Mouse (Mus musculus) brain, adult 2 months (tissue): ENCODE measurements around the gene Zfp189.
"Not testable (repeated sequence)": the region's sequence is repeated elsewhere in the genome, so short reads cannot be mapped to it uniquely, and the experiment has no call there.

ENCODE experiments used
- DNase-seq: peaks from one replicate; pipeline ENCODE4 v3.0.0; 2011; ENCODE audit warnings: low read depth, low spot score

Zfp189 gene

DNA sequence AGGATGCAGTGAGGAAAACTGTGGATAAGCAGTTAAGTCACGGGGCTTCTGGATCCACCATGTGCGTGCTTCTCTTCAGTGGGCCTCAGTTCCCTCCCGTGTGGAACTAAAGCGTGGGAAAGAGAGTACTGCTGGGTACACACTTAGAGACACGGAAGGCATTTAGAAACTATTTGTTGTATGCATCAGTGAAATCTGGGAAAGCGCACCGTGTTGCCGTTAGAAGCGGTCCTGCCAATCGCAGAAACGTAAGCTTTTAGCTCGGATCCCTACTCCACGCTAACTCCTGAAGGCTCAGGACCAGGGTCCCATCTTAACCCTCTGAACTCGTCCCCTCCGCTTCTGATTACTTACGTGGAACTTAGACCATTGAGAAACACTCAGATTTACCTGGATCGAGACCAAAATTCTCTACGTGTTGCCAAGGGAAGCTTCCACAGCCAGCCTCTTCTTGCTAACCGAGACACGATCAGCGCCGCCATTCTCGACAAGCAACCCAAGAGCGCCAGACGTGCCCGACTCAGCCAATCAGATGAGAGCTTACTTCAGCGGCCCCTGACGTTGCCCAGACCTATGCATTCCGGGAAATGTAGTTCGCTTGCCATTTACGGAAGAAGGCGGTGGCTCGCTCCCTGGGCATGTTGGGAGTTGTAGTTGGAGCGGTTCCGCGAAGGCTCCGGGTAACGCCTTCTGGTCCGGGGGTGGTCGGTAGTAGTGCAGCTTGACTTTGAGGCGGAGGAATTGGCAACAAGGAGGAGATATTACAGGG, at the start of gene Zfp189, which contains the start of gene Mrpl50:
Zfp189 (plus strand) TSS at position 605 of the 769 bp plus-strand sequence.
Mrpl50 (minus strand) TSS at position 522 of the 769 bp plus-strand sequence.
- peak; percentile 99 for DNase-seq

DNA sequence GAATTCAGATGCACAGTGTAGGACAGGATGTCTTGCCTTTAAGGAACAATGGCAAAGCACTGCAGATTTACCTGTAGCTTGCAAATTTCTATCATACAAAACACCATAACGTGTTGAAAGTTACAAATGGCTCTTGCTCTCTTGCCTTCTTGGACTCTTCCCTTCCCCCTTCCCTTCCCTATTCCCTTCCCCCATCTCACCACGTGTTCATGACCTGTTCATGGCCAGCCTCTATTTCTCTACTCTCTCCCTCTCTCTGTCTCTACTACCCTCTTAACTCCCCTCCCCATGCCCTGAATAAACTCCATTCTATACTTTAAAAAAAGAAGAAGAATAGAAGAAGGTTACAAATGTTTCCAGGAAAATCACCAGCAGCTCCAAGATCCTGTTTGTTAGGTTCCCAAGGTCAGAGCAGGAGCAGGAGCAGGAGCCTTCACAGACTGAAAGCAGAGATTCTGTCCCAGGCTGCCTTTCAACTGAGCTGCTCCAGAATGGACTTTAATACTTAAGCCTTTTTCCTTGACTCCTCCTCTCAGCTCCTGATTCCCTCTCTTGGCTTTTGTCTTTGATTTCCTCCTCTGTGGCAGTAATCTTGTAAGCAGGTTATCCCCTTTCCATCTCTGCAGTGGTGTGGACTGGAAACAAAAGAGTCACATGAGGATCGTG, 47.4 kb upstream of the Zfp189 start, which contains the start of gene Acnat1:
Acnat1 (minus strand) TSS at position 478 of the 666 bp plus-strand sequence.
- no peak for DNase-seq

DNA sequence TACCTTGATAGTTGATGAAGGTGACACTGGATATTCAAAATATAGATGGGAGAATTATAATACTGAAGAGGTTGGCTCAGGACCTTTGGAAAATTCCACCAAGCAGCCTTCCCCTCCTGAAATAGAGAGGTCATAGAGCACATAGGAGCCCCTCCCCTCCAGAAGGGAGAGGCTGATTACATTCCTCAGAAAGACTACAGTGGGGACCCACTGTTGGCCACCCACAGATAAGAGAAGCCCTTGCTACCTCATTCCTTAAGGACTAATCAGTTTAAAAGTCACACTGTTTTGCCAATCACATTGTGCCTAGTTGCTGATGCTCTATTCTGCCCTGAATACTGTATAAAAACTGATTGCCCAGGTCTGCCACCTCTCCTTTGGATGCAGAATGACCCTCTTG, 46.4 kb upstream of the Zfp189 start:
- DNase-seq, result no peak

DNA sequence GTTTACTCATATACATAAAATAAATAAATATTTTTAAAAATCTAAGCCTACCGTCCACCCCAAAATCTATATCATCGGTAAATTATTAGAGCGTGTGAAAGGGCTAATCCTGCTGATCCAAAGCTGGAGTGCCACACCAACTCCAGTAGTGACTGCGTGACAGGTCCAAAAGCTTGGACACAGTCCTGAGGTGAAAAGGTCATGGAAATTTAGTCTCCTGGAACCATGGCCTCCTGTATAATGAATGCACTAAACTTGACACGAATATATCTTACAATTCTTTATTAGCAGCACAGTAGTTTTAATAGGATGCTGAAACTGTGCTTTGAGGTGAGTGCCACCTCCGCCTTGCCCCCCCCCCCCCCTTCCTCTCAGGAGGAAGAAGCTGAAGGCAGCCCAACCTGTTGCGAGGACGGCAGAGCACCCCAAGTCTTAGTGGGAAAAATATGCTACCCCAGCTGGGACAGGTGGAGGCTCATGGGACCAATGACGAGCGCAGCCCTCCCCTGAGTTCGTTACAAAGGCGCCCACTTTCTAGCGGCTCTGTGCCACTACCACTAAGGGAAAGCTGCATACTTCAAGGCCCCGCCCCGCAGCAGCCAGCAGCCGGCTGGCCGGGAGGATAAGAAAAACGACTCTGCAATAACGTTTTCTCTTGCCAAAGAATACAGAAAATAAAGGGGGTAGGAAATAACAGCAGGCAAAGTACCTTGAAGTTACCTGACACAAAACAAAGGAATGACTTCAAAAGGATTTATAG, 42.7 kb upstream of the Zfp189 start:
- DNase-seq, result no peak

DNA sequence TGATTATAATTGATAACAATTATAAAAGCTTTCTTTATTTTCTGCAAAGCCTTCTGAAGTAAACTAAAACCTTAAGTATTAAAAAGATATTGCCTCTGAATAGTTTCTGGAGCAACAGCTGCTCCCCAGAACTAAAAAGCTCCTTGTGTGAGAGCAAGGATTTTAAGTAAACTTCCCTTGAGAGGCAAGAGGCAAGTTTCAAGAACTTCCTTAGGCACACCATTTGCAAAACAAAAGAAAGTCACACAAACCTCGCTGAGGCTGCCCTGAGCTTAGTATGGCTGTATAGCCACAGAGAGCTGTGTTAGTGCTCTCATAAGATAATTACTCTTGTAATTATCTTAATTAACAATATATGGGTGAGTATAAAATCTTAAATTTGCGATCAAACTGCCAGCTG, 41.9 kb upstream of the Zfp189 start:
- DNase-seq, result not testable (repeated sequence)

DNA sequence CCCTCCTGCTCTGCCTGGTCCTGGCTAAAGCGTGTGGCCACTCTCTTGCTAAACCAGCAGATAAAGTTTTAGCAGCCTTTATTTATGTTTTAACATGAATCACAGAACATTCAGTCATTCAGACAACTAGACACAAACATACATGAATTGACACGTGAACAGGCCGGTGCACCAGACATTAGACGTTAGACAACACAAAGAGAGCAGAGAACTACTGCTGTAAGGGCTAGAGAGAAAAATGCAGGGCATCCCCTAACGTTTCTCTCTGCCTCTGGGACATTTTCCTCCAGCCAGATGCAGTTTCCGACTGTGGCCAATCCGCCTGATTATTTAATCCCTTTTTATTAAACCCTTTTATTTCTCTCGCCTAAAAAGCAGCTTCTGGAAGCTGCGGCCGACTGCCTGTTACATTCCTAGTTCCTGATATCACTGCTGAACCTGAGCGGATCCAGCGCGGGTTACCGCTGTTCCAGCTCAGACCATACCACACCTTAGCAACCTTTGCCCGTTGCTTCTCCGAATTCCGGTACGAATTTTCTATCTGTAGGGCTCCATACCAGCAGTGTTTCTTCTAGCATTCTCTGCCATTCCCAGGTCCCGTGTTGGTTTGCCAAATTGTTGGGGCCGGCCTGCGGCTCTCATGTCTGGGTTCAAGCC, 40.7 kb upstream of the Zfp189 start:
- DNase-seq, result no peak

DNA sequence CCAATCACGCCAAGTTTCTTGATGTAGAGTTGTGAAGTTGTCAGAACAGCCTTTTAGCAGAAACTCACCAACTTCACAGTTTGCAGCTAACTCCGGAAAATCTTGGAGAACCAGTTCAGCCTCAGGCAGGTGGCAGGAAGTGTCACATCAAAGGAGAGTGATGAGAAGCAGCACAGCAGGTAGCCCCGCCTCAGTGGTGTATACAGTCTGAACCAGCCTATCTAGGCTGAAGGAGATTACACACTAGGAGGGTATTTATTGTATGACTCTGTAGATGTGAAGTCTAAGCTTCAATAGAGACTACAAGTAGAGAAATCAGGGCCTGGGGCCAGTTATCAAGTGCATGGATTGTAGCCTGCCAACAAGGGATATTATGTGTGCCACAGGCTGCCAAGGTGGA, 40.1 kb upstream of the Zfp189 start:
- no peak for DNase-seq

DNA sequence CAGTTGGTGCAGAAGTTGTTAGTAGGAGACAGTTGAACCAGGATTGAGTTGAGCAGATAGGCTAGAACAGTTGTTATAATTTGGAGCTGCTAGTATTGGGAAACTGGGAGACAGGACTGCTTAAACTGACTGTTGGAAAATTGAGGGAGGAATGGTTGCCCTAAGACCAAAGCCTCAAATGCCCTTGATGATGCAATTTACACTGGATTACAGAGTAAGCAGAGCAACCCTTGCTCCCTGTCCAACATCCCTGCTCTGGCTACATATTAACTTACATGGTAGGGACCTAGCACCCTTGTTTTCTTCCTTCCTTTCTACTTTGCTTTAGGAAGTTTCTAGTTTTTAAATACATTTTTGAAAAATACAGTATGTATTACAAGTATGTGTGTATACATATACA, 35.5 kb upstream of the Zfp189 start:
- DNase-seq, result no peak

DNA sequence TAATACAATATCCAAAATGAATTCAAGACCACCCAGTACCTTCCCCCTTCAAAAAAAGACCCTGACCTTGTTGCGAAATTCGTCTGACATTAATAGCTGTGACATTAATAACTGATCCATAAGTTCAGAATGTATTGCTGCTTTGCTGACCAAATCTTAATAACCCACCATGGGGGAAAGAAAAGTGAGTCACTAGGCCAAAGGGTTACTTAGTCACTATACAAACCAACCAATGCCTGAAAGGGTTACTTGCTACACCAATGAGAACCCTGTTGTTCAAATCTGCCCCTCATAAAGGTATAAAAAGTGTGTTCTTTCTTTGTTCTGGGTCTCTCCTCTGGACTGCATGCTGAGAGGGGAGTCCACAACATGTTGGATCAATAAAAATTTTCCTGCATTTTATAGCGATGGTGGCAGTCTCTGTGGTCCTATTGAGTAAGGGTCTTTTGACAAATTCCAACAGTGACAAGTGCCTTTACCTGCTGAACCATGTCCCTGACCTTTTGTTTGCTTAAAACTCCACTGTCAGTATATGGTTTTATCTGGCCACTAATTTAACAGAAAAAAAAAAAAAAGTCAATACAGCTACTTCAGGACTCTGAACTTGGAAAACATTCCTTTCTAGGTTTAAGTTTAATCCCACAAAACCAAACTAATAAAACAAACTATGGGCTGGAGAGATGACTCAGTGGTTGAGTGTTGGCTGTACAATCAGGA, 34.9 kb upstream of the Zfp189 start:
- DNase-seq, result not testable (repeated sequence)

DNA sequence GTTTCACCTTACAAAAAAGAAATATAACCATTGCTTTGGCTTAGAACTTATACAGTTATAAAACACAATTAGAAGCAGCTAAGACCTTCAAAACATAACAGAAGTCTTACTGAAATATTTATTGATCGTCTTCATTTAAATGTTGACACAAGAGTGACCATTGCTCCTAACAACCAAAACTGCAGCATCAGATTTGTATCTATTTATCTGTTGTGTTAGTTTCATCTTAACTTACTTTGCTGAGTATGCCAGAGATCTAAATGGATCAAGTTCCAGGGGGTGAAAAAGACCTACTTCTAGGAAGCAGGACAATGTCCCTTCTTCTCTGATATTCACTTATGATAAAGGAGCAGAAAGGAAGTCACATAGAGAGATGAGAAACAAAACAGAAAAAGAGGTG, 17.4 kb upstream of the Zfp189 start:
- no peak for DNase-seq

DNA sequence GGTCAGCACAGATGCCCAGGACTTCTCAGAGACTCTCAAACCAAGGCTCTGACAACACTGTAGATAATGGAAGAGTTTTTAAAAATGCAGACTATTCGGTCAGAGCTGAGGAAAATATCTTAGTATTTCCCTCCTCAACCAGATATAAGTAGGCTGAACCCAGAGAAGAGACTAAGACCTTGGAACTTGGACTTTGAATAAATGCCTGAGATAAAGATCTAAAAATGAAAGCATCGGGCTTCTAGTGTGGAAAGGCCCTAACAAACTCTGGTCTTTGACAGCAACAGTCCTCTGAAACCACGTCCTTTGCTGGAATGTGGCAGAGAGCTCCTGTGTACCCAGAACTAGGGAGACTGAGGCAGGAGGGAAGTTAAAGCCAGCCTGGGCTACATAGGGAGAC, 14.6 kb upstream of the Zfp189 start, which contains the start of gene Baat:
Baat (minus strand) TSS at position 172 of the 400 bp plus-strand sequence.
- no peak for DNase-seq

DNA sequence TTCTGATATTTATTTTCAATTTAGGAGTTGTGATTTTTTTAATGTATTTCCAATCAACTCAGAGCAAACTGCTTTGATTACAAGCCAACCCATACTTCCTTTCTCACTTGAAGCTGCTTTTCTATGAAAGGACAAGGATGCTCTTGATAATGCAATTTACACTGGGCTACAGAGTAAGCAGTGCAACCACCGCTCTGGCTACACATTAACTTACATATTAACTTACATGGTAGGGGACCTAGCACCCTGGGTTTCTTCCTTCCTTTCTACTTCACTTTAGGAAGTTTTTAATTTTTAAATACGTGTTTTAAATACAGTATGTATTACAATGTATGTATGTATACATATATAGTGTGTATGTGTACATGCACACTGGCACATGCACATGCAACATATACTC, 11.8 kb upstream of the Zfp189 start:
- no peak for DNase-seq

DNA sequence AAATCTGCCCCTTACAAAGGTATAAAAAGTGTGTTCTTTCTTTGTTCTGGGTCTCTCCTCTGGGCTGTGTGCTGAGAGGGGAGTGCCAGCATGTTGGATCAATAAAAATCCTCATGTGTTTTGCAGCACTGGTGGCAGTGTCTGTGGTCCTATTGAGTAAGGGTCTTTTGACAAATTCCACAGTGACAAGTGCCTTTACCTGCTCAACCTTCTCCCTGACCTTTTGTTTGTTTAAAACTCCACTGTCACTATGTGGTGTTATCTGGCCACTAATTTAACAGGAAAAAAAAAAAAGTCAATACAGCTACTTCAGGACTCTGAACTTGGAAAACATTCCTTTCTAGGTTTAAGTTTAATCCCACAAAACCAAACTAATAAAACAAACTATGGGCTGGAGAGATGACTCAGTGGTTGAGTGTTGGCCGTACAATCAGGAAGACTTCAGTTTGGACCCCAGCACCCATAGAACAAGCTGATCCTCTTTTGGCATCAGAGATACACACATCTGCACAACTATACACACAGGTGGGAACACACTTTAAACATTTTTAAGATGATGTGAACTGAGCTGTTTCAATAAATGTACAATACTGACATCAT, 10.6 kb upstream of the Zfp189 start:
- not testable (repeated sequence) for DNase-seq

DNA sequence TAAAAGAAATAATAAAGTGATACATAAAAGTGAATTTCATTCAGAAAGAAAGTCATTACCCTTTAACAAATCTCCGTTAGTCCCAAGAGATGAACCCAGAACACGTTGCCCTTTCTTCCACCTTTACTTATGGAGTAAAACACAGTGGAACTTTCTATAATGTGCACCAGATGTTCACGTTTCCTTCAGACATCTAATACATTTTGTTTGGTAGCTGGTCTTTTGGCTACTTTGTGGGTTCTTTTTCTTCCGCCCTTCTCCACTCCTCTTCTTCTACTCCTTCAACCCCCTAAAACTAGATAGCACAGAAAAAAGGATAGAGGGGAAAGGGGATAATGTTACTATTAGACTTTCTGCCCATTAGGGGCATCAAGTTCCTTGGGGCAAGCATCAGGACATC, 8.3 kb upstream of the Zfp189 start:
- DNase-seq, result no peak

DNA sequence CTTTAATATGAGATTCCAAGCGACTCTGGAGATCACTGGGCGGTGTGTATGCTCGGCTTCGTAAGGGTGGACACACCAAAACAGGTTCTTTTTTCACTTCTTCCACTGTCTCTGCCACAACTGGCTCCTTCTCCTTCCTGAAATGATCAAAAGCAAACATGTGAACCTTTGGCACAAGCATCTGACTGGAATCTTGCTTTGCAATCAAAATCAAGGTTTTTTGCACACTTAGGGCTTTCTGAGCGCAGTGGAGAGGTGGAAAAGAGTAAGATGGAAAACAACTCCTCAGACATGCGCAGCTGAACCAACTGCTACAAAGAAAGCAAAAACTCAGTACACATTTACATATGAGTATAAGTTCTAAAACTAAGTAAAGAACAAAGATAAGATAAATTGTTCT, 6.5 kb upstream of the Zfp189 start:
- no peak for DNase-seq

DNA sequence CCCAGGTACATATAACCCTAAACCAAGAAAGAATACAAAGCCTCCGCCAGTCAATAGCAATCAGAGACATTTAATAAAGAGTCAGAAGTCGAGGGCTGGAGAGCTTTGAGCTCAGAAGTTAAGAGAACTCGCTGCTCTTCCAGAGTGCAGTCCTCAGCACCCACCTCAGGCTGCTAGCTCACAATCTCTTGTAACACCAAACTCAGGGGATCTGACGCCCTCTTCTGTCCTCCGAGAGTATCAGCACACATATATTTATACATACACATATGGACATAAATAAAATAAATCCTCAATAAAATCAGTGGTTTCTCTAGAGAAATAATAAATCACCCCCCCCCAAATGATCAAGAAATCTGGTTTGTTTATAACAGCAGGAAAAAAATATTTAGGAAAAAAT, 1.5 kb upstream of the Zfp189 start:
- DNase-seq, result peak; percentile 6

DNA sequence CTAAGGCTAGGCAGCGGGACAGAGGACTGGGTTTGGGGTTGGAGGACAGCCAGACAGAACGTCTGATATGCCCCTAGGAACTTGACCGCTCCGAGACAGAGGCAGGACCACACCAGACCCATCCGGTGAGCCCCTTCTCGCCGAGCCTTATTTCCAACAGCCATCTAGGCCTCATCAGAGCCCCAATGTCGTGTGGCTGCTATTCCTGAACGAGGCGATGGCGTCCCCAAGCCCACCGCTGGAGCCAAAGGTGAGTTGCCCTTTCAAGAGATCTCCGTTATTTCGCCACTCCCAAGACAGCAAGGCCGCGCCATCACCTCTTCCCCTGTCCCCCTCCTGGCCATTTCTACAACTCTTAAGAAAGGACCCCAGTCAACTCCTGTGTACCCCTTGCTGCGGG, 370 bp downstream of the Zfp189 start:
- DNase-seq, result no peak

DNA sequence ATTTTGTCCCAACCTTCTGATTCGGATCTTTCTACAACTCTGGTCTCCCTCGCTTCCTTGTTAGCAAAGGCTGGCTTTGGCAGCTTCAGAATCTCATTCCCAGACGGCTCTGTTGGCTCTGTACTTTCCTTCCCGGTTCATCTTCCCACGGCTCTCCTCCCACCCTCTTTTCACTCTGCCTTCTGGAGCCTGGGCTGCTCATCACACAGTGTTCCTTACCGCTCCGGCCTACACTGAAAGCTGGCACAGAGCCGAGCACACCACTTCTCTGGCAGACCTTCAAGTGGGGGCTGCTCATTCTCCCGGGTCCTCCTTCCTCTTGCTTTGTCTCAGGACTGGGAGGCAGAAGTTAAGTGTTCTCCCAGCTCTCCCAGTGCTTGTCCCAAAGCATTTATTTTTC, 1.6 kb downstream of the Zfp189 start:
- DNase-seq, result peak; percentile 92

DNA sequence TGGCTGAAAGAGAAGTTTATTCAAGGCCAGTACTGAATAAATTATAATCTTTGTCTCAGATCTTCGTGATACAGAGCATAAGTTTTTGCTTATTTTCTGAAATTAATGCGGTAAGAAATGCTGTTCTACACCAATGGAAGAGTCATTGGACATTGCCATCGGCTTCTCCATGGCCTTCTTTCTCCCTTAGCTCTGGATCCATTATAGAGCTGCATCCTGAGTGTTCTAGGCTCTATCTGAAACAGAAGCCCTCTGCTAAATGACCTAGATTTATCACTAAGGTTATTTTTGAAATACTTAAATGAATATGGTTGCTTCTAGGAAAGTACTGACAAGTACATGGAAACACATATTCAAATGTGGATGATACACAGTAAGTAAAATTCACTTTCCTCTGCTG, 14.1 kb downstream of the Zfp189 start:
- no peak for DNase-seq

DNA sequence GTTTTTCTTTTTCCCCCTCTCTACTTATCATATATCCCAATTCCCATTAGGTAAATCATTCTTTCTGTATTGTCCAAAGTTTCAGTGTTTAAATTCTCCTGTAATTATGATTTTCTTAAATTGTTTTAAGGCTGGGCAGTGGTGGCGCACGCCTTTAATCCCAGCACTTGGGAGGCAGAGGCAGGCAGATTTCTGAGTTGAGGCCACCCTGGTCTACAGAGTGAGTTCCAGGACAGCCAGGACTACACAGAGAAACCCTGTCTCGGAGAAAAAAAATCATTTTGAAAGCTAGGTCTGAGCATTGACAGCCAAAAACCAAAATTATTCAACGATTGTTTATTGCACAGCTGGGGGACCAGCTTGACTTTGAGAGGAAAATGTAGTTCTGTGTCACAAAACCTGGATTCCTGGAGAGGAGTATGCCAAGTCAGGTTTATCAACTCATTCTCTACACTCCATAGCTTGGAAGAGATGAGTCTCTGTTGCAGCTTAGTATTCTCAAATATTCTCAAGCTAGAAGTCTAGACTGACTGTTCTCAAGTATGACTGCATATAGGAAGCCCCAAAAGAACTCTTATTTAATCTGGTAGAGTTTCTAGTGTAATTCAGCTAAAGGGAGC, 14.8 kb downstream of the Zfp189 start:
- no peak for DNase-seq
